Mouse (Mus musculus): Measurements from ENCODE around the gene Gm5478.
"Not testable (repeated sequence)": the region's sequence is repeated elsewhere in the genome, so short reads cannot be mapped to it uniquely, and the experiment has no call there.

The Gm5478 gene

DNA sequence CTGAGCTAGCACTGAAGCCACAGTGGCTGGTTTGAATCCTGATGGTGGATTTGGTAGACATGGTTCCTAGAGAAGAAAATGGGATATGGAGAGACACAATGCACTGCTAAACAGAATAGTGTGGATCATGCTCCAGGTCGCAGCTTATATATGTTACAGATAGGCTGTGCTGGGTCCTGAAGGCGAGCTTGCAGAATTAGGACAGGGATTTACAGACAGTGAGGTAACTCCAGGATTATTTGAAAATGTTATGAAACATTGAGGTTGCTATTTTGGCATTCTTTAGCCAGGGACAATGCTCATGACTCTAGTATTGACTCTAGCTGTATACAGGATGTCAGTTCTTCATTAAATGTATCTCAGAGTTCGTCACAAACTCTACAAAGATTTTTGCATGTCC, at the start of gene Gm5478:
TSS of gene Gm5478 (minus strand) at position 101 of the 400 bp plus-strand sequence.
- no peak for DNase-seq (ENCODE audit: low spot score)

GRCm38 (mm10) chr15:101694207-101694606, 47.0 kb upstream of the Gm5478 start, which contains the start of gene Krt6a:
Gene Krt6a, minus strand, starts transcription at chr15:101694307.
- no peak for DNase-seq (ENCODE audit: low spot score)

DNA sequence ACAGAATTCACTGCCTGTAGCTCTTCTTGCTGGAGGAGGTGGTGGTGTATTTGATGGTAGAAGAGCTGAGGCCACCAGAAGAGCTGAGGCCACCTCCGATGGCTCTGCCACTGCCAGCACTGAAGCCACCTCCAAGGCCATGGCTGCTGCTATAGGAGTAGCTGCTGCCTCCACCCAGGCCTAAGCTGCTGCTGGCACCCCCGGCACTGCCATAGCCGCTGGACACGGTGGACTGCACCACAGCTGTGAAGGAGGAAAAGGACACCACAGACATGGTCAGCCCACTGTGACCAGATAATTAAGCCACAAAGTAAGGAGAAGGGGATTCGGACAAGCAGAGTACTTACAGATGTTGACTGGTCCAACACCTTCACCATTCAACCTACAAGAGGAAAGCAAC, 43.3 kb upstream of the Gm5478 start:
- not testable (repeated sequence) for DNase-seq (ENCODE audit: low spot score)

GRCm38 (mm10) chr15:101688161-101688560, 41.0 kb upstream of the Gm5478 start:
- no peak for DNase-seq (ENCODE audit: low spot score)

DNA sequence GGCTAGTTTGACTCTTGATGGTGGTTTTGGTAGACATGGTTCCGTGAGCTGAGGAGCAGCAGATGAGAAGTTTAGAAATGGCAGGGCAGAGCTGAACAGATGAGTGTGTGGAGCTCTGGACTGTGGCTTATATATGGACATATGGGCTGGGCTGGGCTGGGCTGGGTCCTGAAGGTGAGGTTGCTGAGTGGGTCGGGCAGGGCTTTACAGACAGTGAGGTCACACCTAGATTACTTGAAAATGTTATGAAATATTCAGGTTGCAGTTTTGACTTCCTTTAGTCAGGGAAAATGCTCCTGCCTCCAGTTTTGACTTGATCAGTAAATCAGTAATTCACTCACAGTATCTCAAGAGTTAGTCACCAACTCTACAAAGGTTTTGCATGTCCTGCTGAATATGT, 33.0 kb upstream of the Gm5478 start, which contains the start of gene Krt6b:
TSS of gene Krt6b (minus strand) at position 101 of the 400 bp plus-strand sequence.
- no peak for DNase-seq (ENCODE audit: low spot score)

DNA sequence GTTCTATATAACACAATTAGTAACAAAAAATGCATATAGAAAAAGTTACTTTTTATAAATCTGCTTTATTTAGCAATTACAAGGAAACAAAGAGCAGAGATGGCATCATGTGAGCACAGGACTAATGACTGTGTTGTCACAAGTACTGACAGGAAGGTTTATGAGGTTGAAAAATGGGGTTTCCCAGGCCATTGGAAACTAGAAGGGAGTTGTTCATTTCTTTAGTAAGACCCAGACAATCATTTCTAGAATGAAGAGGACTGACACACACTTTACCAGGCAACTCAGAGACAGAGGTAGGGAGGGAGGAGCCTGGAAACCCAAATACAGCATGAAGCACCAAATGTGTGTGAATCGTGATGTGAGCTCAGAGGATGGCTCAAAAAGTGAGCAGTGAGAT, 28.8 kb upstream of the Gm5478 start:
- DNase-seq (ENCODE audit: low spot score) = no peak

GRCm38 (mm10) chr15:101652736-101653265, 5.6 kb upstream of the Gm5478 start:
- no peak for DNase-seq (ENCODE audit: low spot score)

GRCm38 (mm10) chr15:101627884-101628283, 19.3 kb downstream of the Gm5478 start, which contains the start of gene Gm5414:
Gene Gm5414, minus strand, starts transcription at chr15:101628188.
- no peak for DNase-seq (ENCODE audit: low spot score)

DNA sequence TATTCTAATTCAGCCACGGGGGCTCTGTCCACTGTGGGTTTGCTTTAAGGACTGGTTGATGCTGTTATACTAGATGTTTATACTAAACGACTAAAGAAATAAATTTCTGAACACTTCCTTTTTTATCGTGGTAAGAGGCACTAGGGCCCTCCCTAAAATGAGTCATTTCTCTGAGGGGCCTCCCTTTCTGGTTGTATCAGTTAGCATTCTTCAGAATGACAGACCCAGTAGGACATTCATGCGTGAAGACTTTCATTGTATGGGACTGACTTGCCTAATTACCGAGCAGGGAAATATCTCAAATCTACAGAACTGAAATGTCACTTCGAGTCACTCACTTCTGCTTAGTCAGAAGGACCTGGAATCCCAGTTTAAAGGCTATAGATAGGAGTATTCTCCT, 48.1 kb downstream of the Gm5478 start:
- DNase-seq (ENCODE audit: low spot score) = no peak
